Mouse (Mus musculus) kidney, adult 8-10 months (tissue): ENCODE measurements at regions not wholly inside any gene's neighbourhood (a gene's known extent, or its start where the extent isn't known, plus 50 kb on each side); places are given as distances from the start of the nearest gene placed in this dataset.
"Not testable (repeated sequence)": the region's sequence is repeated elsewhere in the genome, so short reads cannot be mapped to it uniquely, and the experiment has no call there.

ENCODE experiments used
- DNase-seq, 2 experiments: peaks; one replicate each; pipeline ENCODE4 v3.0.0; 2022

GRCm38 (mm10) chr4:124395069-124395965, 215.3 kb downstream of the 3100002H09Rik start:
- no peak for DNase-seq

GRCm38 (mm10) chr4:124393595-124393994, 217.0 kb downstream of the 3100002H09Rik start:
- DNase-seq, result no peak

GRCm38 (mm10) chr4:124389067-124389466, 221.5 kb downstream of the 3100002H09Rik start:
- no peak for DNase-seq

GRCm38 (mm10) chr4:124385106-124386055, 225.2 kb downstream of the 3100002H09Rik start:
- DNase-seq, result no peak

GRCm38 (mm10) chr4:124376504-124376903, 234.1 kb downstream of the 3100002H09Rik start:
- DNase-seq, result no peak

GRCm38 (mm10) chr4:124375581-124375980, 235.0 kb downstream of the 3100002H09Rik start:
- DNase-seq, result no peak

GRCm38 (mm10) chr4:124368831-124369230, 241.8 kb downstream of the 3100002H09Rik start:
- no peak for DNase-seq

- no peak for DNase-seq
Measured at GRCm38 (mm10) chr4:124368085-124368484, 242.5 kb downstream of the 3100002H09Rik start.

GRCm38 (mm10) chr4:124360578-124360908, 250.1 kb downstream of the 3100002H09Rik start:
- no peak for DNase-seq

GRCm38 (mm10) chr4:124359707-124360577, 250.7 kb downstream of the 3100002H09Rik start:
- no peak for DNase-seq

- DNase-seq, result not testable (repeated sequence)
Measured at GRCm38 (mm10) chr4:124358456-124358855, 252.1 kb downstream of the 3100002H09Rik start.

GRCm38 (mm10) chr4:124350361-124350760, 260.2 kb downstream of the 3100002H09Rik start:
- no peak for DNase-seq

- no peak for DNase-seq
Measured at GRCm38 (mm10) chr4:124349610-124350295, 260.9 kb downstream of the 3100002H09Rik start.

- no peak for DNase-seq
Measured at GRCm38 (mm10) chr4:124349055-124349454, 261.5 kb downstream of the 3100002H09Rik start.

GRCm38 (mm10) chr4:124340073-124340472, 270.5 kb downstream of the 3100002H09Rik start:
- no peak for DNase-seq

GRCm38 (mm10) chr4:124335726-124336125, 274.9 kb downstream of the 3100002H09Rik start:
- no peak for DNase-seq

- no peak for DNase-seq
Measured at GRCm38 (mm10) chr4:124332974-124333373, 277.6 kb downstream of the 3100002H09Rik start.

- no peak for DNase-seq
Measured at GRCm38 (mm10) chr4:124332416-124332815, 278.2 kb downstream of the 3100002H09Rik start.

GRCm38 (mm10) chr4:124329107-124329771, 281.4 kb downstream of the 3100002H09Rik start:
- DNase-seq, result no peak

GRCm38 (mm10) chr4:124326301-124326700, 284.3 kb downstream of the 3100002H09Rik start:
- no peak for DNase-seq

- no peak for DNase-seq
Measured at GRCm38 (mm10) chr4:124323589-124323988, 287.0 kb downstream of the 3100002H09Rik start.
